Mouse (Mus musculus) limb, embryonic 11.5 days (tissue): ENCODE results near the gene Pdgfa. TPM values are rescaled to one million over a fixed set of nuclear protein-coding genes. Genes with fewer than 3 reads are reported as not detected.

ENCODE experiments used
- ATAC-seq: fragments of 200-750 bp; cut with Nextera tagmentation; 2 replicates; pipeline ENCODE4 v1.8.0; 2017; ENCODE audit warnings: low read depth; ENCODE audit not compliant: insufficient number of reproducible peaks, low FRiP score, low TSS enrichment
- DNase-seq: peaks from one replicate; pipeline ENCODE4 v3.0.0-alpha.2; 2015; ENCODE audit warnings: low spot score
- H3K27ac ChIP-seq: fragments of 300-500 bp; sonication (generic); replicated peaks from 2 replicates; pipeline ENCODE4 v1.5.1; 2014; ENCODE audit warnings: low read depth, mild to moderate bottlenecking, low read length
- H3K27me3 ChIP-seq: fragments of 300-500 bp; sonication (generic); 2 replicates; pipeline ENCODE4 v1.6.1; 2014; ENCODE audit warnings: mild to moderate bottlenecking, low read length, mixed read lengths; ENCODE audit not compliant: control insufficient read depth, insufficient read depth
- H3K36me3 ChIP-seq: fragments of 300-500 bp; sonication (generic); 2 replicates; pipeline ENCODE4 v1.6.1; 2014; ENCODE audit warnings: mild to moderate bottlenecking, low read length, moderate library complexity, mixed read lengths; ENCODE audit not compliant: control insufficient read depth, insufficient read depth
- H3K4me1 ChIP-seq: fragments of 300-500 bp; sonication (generic); 2 replicates; pipeline ENCODE4 v1.6.1; 2014; ENCODE audit warnings: low read length, mixed read lengths; ENCODE audit not compliant: control insufficient read depth, insufficient read depth
- H3K4me2 ChIP-seq: fragments of 300-500 bp; sonication (generic); 2 replicates; pipeline ENCODE4 v1.6.1; 2014; ENCODE audit warnings: low read depth, mild to moderate bottlenecking, moderate library complexity; ENCODE audit not compliant: severe bottlenecking
- H3K4me3 ChIP-seq: fragments of 300-500 bp; sonication (generic); 2 replicates; pipeline ENCODE4 v1.5.1; 2014; ENCODE audit warnings: low read depth, low read length
- H3K9ac ChIP-seq: fragments of 300-500 bp; sonication (generic); 2 replicates; pipeline ENCODE4 v1.6.1; 2014; ENCODE audit warnings: mild to moderate bottlenecking, low read length
- H3K9me3 ChIP-seq: fragments of 300-500 bp; sonication (generic); 2 replicates; pipeline ENCODE4 v1.6.1; 2016; ENCODE audit warnings: low read length; ENCODE audit not compliant: control insufficient read depth
- WGBS: fragments of 180-500 bp; shearing (Covaris S2); extraction: QIAGEN DNeasy Blood & Tissue Kit; methylation state at CpG from one replicate; pipeline ENCODE4 v1.1.7; 2014; 5-methylcytosine and 5-hydroxymethylcytosine counted together
- polyA plus RNA-seq: library from polyadenylated mRNA; unstranded; fragments of >200 nt; fragmentation: Nextera tagmentation; extraction: Ambion mirVana; gene quantifications from 2 replicates; pipeline ENCODE4 v1.2.1, GENCODE M21; 2014

The Pdgfa gene
- polyA plus RNA-seq, 1 experiment from 2014 or later, result 34.4 TPM

- Histone ChIP-seq H3K4me2 (no peak overlapping the region), H3K4me3 (no peak overlapping the region), H3K4me1 (no peaks in the 10 kb centered on the region), H3K36me3 (no peaks in the 10 kb centered on the region), H3K27me3 (no peaks in the 10 kb centered on the region), H3K27ac (no peak overlapping the region), H3K9me3 (no peaks in the 10 kb centered on the region), H3K9ac (no peak overlapping the region)
- ATAC-seq, result no peak
- 75% methylated on average over 8 of the region's 8 CpGs for WGBS
- DNase-seq, result no peak
Measured at GRCm38 (mm10) chr5:138979840-138980239, 17.3 kb downstream of the Pdgfa start.

GRCm38 (mm10) chr5:138977759-138978158 is 19.4 kb downstream of the Pdgfa start:
- H3K4me1 ChIP-seq, result no peaks in the 10 kb centered on the region
- H3K27ac ChIP-seq, result no peak overlapping the region
- DNase-seq (no peak), ATAC-seq (no peak)
- H3K4me2 ChIP-seq, result no peak overlapping the region
- no peaks in the 10 kb centered on the region for H3K27me3 ChIP-seq
- WGBS, result 76% methylated on average over 3 of the region's 3 CpGs
- H3K36me3 ChIP-seq, result no peaks in the 10 kb centered on the region
- no peak overlapping the region for H3K9ac ChIP-seq
- no peak overlapping the region for H3K4me3 ChIP-seq
- no peaks in the 10 kb centered on the region for H3K9me3 ChIP-seq

GRCm38 (mm10) chr5:138974911-138975485 is 22.2 kb downstream of the Pdgfa start:
- H3K4me2 ChIP-seq, result no peak overlapping the region
- WGBS, result 89% methylated on average over 8 of the region's 8 CpGs
- no peak overlapping the region for H3K27ac ChIP-seq
- DNase-seq, result no peak
- no peaks in the 10 kb centered on the region for H3K4me1 ChIP-seq
- H3K27me3 ChIP-seq, result no peaks in the 10 kb centered on the region
- H3K36me3 ChIP-seq, result no peaks in the 10 kb centered on the region
- no peaks in the 10 kb centered on the region for H3K9me3 ChIP-seq
- no peak overlapping the region for H3K9ac ChIP-seq
- no peak overlapping the region for H3K4me3 ChIP-seq
- no peak for ATAC-seq

- Histone ChIP-seq H3K36me3 (no peaks in the 10 kb centered on the region), H3K27ac (no peak overlapping the region), H3K4me2 (no peak overlapping the region), H3K9me3 (no peaks in the 10 kb centered on the region), H3K4me3 (no peak overlapping the region), H3K4me1 (no peaks in the 10 kb centered on the region), H3K9ac (no peak overlapping the region), H3K27me3 (no peaks in the 10 kb centered on the region)
- ATAC-seq (no peak), DNase-seq (no peak)
- WGBS, result 83% methylated on average over 6 of the region's 6 CpGs
Measured at GRCm38 (mm10) chr5:138973480-138973879, 23.7 kb downstream of the Pdgfa start.

- DNase-seq (no peak), ATAC-seq (no peak)
- Histone ChIP-seq H3K27ac (no peak overlapping the region), H3K4me1 (no peaks in the 10 kb centered on the region), H3K36me3 (no peaks in the 10 kb centered on the region), H3K9me3 (no peaks in the 10 kb centered on the region), H3K4me2 (no peak overlapping the region), H3K4me3 (no peak overlapping the region), H3K27me3 (no peaks in the 10 kb centered on the region), H3K9ac (no peak overlapping the region)
- 69% methylated on average over 9 of the region's 9 CpGs for WGBS
Measured at GRCm38 (mm10) chr5:138971405-138971804, 25.8 kb downstream of the Pdgfa start.

GRCm38 (mm10) chr5:138970056-138970490 is 27.1 kb downstream of the Pdgfa start:
- Histone ChIP-seq H3K4me2 (no peak overlapping the region), H3K27ac (no peak overlapping the region), H3K4me3 (no peak overlapping the region), H3K9me3 (no peaks in the 10 kb centered on the region), H3K9ac (no peak overlapping the region), H3K27me3 (no peaks in the 10 kb centered on the region), H3K4me1 (no peaks in the 10 kb centered on the region), H3K36me3 (no peaks in the 10 kb centered on the region)
- WGBS, result 71% methylated on average over 7 of the region's 7 CpGs
- no peak for DNase-seq
- no peak for ATAC-seq

GRCm38 (mm10) chr5:138966033-138966724 is 31.0 kb downstream of the Pdgfa start:
- Histone ChIP-seq H3K36me3 (no peaks in the 10 kb centered on the region), H3K4me1 (no peaks in the 10 kb centered on the region), H3K27me3 (no peaks in the 10 kb centered on the region), H3K9me3 (no peaks in the 10 kb centered on the region), H3K9ac (no peak overlapping the region), H3K4me3 (no peak overlapping the region), H3K4me2 (no peak overlapping the region), H3K27ac (no peak overlapping the region)
- no peak for DNase-seq
- WGBS, result 54% methylated on average over 7 of the region's 7 CpGs
- no peak for ATAC-seq

GRCm38 (mm10) chr5:138965590-138965989 is 31.6 kb downstream of the Pdgfa start:
- 96% methylated on average over 2 of the region's 2 CpGs for WGBS
- H3K27me3 ChIP-seq, result no peaks in the 10 kb centered on the region
- no peaks in the 10 kb centered on the region for H3K36me3 ChIP-seq
- H3K9ac ChIP-seq, result no peak overlapping the region
- H3K4me3 ChIP-seq, result no peak overlapping the region
- H3K4me2 ChIP-seq, result no peak overlapping the region
- no peaks in the 10 kb centered on the region for H3K9me3 ChIP-seq
- ATAC-seq (no peak), DNase-seq (no peak)
- no peak overlapping the region for H3K27ac ChIP-seq
- H3K4me1 ChIP-seq, result no peaks in the 10 kb centered on the region
